Comparison of ENCODE assay signal across 8 mouse cellular contexts in genomic region chr4:62763990-62764389, GRCm38 (mm10).
A peak's percentile ranks its signal among the peaks of the same experiment; 100 is the strongest.
DNase-seq lines count a peak whose midpoint lies in the region; ATAC-seq and TF ChIP-seq lines count a peak whose summit lies in the region.

No protein-coding gene starts in this region.

- H3K9ac ChIP-seq in heart, embryonic 12.5 days: no peak overlapping the region
- no peak overlapping the region for H3K9ac ChIP-seq in kidney, embryonic 15.5 days
- no peak overlapping the region for H3K9ac ChIP-seq in limb, embryonic 14.5 days (ENCODE audit: low read depth, low read length, severe bottlenecking)

- no peak overlapping the region for H3K27ac ChIP-seq in bone marrow macrophage, adult 2 months (ENCODE audit: insufficient read depth, low read depth, low read length)
- H3K27ac ChIP-seq in embryonic fibroblast, embryonic 13.5 days (ENCODE audit: insufficient read depth, low read length): no peak overlapping the region
- H3K27ac ChIP-seq in heart, embryonic 12.5 days (ENCODE audit: poor library complexity, severe bottlenecking): no peak overlapping the region
- H3K27ac ChIP-seq in kidney, embryonic 15.5 days: no peak overlapping the region
- H3K27ac ChIP-seq in limb, embryonic 14.5 days (replicated peaks; ENCODE audit: low read depth, low read length): no peak overlapping the region

- no peak overlapping the region for H3K4me2 ChIP-seq in heart, embryonic 12.5 days
- no peak overlapping the region for H3K4me2 ChIP-seq in kidney, embryonic 15.5 days
- no peak overlapping the region for H3K4me2 ChIP-seq in limb, embryonic 14.5 days (replicated peaks; ENCODE audit: low read depth, low read length, severe bottlenecking)

- peaks cover 41% of the 10 kb centered on the region for H3K27me3 ChIP-seq in heart, embryonic 12.5 days (replicated peaks)
- no peaks in the 10 kb centered on the region for H3K27me3 ChIP-seq in kidney, embryonic 15.5 days
- H3K27me3 ChIP-seq in limb, embryonic 14.5 days (ENCODE audit: control insufficient read depth, insufficient read depth, low read length): no peaks in the 10 kb centered on the region

- H3K36me3 ChIP-seq in heart, embryonic 12.5 days: no peaks in the 10 kb centered on the region
- H3K36me3 ChIP-seq in kidney, embryonic 15.5 days: no peaks in the 10 kb centered on the region
- H3K36me3 ChIP-seq in limb, embryonic 14.5 days (ENCODE audit: control insufficient read depth, insufficient read depth, low read length): no peaks in the 10 kb centered on the region

- TF ChIP-seq POLR2A in bone marrow macrophage, adult 2 months (IDR thresholded peaks at IDR 0.05; ENCODE audit: borderline replicate concordance, low read depth, low read length): no peak
- no peak for TF ChIP-seq POLR2A in embryonic fibroblast, embryonic 13.5 days (IDR thresholded peaks at IDR 0.05; ENCODE audit: low read depth, low read length)
- no peak for TF ChIP-seq POLR2A in limb, embryonic 14.5 days (IDR thresholded peaks at IDR 0.05; ENCODE audit: borderline replicate concordance, extremely low read depth, insufficient read depth, insufficient read length)

- ATAC-seq in heart, embryonic 12.5 days (ENCODE audit: insufficient number of reproducible peaks, low FRiP score): peak; percentile 71
- ATAC-seq in kidney, embryonic 15.5 days (replicated peaks; ENCODE audit: low FRiP score): peak; percentile 85
- ATAC-seq in limb, embryonic 14.5 days (ENCODE audit: low FRiP score, low read depth): peak; percentile 92
- peak; percentile 76 for ATAC-seq in monocyte, adult 5-6 weeks (replicated peaks; ENCODE audit: insufficient number of reproducible peaks, low FRiP score, low TSS enrichment, poor library complexity, severe bottlenecking)

- DNase-seq in A20 (ENCODE audit: low read depth, low spot score): peak; percentile 64
- peak; percentile 87 for DNase-seq in limb, embryonic 14.5 days (ENCODE audit: low spot score)
- DNase-seq in spleen, postnatal 36 days (ENCODE audit: low spot score in 2 of 2): peak; percentile 63

- TF ChIP-seq CTCF in bone marrow macrophage, adult 2 months (IDR thresholded peaks at IDR 0.05; ENCODE audit: low read depth, low read length): peak; percentile 77
- peak; percentile 77 for TF ChIP-seq CTCF in embryonic fibroblast, embryonic 13.5 days (IDR thresholded peaks at IDR 0.05; ENCODE audit: borderline replicate concordance, insufficient read depth, low read length)

- no peak overlapping the region for H3K4me3 ChIP-seq in bone marrow macrophage, adult 2 months (ENCODE audit: insufficient read depth, low read length)
- no peak overlapping the region for H3K4me3 ChIP-seq in embryonic fibroblast, embryonic 13.5 days (ENCODE audit: insufficient read depth, low read length)
- no peak overlapping the region for H3K4me3 ChIP-seq in heart, embryonic 12.5 days
- H3K4me3 ChIP-seq in kidney, embryonic 15.5 days (replicated peaks): no peak overlapping the region
- H3K4me3 ChIP-seq in limb, embryonic 14.5 days (replicated peaks; ENCODE audit: low read length): no peak overlapping the region

- peaks cover 15% of the 10 kb centered on the region for H3K4me1 ChIP-seq in bone marrow macrophage, adult 2 months (ENCODE audit: control insufficient read depth, insufficient read depth, low read length)
- H3K4me1 ChIP-seq in embryonic fibroblast, embryonic 13.5 days (ENCODE audit: control insufficient read depth, insufficient read depth, low read length): no peaks in the 10 kb centered on the region
- peaks cover 14% of the 10 kb centered on the region for H3K4me1 ChIP-seq in heart, embryonic 12.5 days (replicated peaks)
- H3K4me1 ChIP-seq in kidney, embryonic 15.5 days: peaks cover 16% of the 10 kb centered on the region; the same call in 1 of the 2 replicates
- peaks cover 9% of the 10 kb centered on the region for H3K4me1 ChIP-seq in limb, embryonic 14.5 days (ENCODE audit: control insufficient read depth, insufficient read depth, low read length)

- 14% methylated on average over 5 of the region's 5 CpGs for WGBS in heart, embryonic 12.5 days
- WGBS in kidney, embryonic 15.5 days: 9% methylated on average over 5 of the region's 5 CpGs
- WGBS in limb, embryonic 14.5 days: 8% methylated on average over 5 of the region's 5 CpGs

- H3K9me3 ChIP-seq in heart, embryonic 12.5 days (replicated peaks): no peaks in the 10 kb centered on the region
- H3K9me3 ChIP-seq in kidney, embryonic 15.5 days (replicated peaks): no peaks in the 10 kb centered on the region
- no peaks in the 10 kb centered on the region for H3K9me3 ChIP-seq in limb, embryonic 14.5 days (ENCODE audit: control insufficient read depth, low read length)
